Mouse (Mus musculus) heart, adult 8-10 months (tissue): ENCODE data around the gene Sfxn5. TPM values are rescaled to one million over a fixed set of nuclear protein-coding genes. Genes with fewer than 3 reads are reported as not detected.

Experiments used
- DNase-seq: peaks from one replicate; pipeline ENCODE4 v3.0.0; 2022; ENCODE audit warnings: low spot score
- total RNA-seq, 4 experiments: library from RNA; stranded (reverse); gene quantifications; 2 replicates each; pipeline ENCODE4 v1.2.4; 2022

Sfxn5 gene
- total RNA-seq, 4 experiments from 2014 or later = 3.2 to 6.4 (median 4.5) TPM

- DNase-seq = no peak
These were observed 98.4 kb downstream of the Sfxn5 start for GRCm38 (mm10) chr6:85234796-85235195.

GRCm38 (mm10) chr6:85232836-85233623, 100.2 kb downstream of the Sfxn5 start:
- DNase-seq = no peak

DNA sequence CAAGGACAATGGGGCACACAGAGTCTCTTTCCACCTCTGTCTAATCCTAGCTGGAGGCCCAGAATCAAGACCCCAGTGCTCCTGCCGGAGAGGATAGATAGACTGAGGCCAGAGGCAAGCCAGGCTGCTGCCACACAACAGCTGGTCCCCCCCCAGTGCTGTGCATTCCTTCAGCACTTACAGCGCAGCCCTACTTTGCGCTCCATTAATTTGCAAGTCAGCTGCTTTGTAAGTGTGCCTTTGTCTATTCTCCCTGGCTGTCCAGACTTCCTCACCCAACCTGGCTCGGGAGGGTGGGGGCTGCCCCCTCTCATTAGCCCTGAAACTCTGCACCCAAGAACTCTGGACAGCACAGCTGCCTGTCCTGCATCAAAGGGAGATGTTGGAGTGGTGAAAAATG, 101.2 kb downstream of the Sfxn5 start:
- no peak for DNase-seq

DNA sequence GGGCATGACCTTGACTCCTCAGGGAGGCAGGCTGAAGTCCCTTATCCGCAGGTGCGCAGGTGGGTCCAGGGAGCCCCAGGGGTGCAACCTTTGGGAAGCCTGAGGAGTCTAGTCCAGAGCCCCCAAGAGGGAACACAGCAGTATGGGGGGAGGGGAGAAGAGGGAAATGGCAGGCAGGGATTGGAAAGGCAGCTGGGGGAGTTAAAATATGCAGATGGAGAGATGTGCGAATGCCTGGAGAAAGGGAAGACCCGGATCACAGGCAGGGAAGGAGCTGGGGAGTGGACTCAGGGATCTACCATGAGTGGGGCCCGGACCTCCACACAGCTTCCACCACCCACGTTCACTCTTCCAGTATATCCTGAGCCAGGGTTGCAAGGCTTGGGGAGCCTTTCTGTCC, 101.8 kb downstream of the Sfxn5 start:
- DNase-seq = no peak

GRCm38 (mm10) chr6:85230762-85231161, 102.5 kb downstream of the Sfxn5 start:
- DNase-seq = no peak

DNA sequence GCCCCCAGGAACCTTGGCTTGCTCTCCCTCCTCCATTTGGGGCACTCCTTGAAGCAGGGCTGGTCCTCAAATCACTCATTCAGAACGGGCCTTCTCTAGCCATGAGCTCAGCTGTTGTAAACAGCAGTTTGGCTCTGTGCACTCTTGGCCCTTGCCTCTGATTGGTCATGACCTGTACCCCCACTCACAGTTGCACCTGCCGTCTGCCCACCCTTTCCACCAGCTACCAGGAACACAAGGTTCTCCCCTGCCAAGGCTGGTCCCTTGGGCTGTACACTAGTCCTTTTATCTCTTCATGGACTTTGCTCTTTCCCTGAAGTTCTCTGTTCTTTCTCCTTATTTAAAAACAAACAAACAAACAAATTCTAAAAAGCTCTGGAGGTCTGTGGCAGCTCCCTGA, 105.7 kb downstream of the Sfxn5 start:
- no peak for DNase-seq

- no peak for DNase-seq
These were observed 106.7 kb downstream of the Sfxn5 start for GRCm38 (mm10) chr6:85226570-85226969.

GRCm38 (mm10) chr6:85224442-85224891, 108.8 kb downstream of the Sfxn5 start:
- no peak for DNase-seq

DNA sequence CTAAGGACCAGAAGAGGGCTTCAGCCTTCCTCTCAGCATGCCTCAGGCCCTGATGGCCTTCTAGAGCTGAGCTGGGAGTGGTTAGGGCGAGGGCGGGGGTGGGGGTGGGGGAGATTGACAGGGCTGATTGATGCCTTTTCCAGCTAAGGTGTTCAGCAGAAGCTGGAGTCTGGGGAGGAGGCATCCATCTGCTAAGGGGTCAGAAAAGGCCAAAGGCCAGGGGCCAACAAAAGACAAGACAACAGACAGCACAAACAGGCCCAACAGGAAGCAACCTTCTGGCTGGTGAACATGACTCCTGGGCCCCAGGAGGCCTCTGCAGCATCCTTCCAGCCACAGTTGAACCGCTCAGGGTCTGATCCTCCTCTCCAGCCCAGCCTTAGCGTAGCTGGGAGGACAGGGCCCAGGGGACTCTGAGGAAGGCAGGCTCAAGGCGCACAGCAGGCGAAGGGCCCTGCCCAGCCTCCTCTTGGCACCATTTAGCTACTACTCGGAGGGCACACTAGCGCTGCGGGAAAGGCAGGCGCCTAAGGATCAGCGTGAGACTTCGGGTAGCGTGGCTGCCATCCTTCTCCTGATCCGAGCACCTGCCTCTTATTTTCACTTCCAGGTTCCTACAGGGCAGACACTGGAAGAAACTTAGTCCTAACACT, 109.6 kb downstream of the Sfxn5 start:
- DNase-seq = no peak

DNA sequence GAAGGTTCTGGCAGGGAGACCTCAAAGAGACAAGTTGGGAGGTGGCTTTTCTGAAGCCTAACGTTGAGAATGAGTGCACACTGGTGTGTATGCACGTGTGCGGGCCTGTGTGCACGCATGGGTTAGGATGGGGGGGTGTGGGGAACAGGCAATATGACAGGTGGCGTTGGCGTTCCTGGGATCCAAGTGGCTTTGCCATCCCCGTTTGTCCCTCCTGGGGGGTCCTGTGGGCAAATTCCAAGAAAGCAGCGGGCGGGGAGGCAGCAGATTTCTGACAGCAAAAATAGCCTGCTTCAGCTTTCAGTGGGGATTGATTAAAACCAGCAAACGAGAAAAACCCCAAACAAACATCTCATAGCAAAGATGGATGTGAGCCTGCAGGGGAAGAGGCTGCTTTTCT, 110.7 kb downstream of the Sfxn5 start:
- DNase-seq = no peak

GRCm38 (mm10) chr6:85220917-85221316, 112.3 kb downstream of the Sfxn5 start:
- DNase-seq = no peak

DNA sequence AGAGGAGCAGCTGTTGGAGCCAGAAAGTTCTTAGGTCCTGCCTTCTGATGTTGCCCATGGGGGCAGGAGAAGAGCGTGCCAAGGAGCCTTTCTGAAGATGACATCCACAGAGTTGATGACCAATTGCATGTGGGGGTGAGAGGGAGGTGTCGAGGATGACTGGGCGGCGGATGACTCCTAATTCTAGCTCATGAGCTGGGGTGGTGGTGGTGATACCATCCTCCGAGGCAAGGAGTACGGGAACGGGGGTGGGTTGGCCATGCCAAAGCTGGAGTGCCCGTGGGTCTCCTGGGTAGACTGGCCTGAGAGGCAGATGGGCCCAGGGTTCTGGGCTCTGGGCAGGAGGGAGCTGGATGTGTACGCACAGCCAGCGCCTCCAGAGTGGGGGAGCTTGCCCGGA, 113.5 kb downstream of the Sfxn5 start:
- no peak for DNase-seq

GRCm38 (mm10) chr6:85218684-85219445, 114.4 kb downstream of the Sfxn5 start:
- DNase-seq = no peak

- DNase-seq = no peak
These were observed 115.0 kb downstream of the Sfxn5 start for GRCm38 (mm10) chr6:85218251-85218650.

DNA sequence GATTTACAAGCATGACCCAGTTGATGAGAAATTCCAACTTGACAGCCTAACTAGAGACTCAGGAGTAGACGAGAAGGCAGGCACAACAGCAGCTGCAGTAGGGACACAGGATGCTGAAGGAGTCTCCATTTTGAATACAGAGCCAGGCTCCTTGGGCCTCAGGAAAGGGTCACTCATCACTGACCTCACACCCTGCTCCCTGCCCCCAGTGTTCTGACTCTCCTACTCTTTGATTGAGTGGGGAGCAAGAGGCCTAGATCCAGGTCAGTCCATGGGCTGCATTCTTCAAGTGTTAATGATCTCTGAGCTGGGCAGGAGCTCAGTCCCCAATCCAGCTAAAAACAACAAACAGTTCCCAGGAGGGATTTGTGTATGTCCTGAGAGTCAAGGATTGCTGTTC, 122.5 kb downstream of the Sfxn5 start:
- no peak for DNase-seq

- DNase-seq = no peak
These were observed 123.8 kb downstream of the Sfxn5 start for GRCm38 (mm10) chr6:85209226-85209967.

GRCm38 (mm10) chr6:85207345-85207744, 125.9 kb downstream of the Sfxn5 start:
- no peak for DNase-seq

DNA sequence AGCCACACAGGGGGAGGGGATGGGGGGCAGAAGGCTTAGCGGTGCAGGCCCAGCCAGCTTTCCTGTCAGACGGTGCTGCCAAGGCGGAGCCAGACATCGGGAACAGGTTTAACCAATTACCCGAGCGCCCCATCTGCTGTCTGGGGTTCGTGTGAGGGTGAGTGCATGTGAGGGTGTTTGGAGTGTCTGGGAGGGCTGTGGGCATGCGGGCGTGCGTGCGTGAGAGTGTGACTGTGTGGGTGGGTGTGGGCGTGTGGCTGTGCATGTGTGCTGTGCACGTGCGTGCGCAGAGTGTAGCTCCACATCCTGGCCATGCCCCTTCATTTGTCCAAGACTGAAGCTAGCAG, 126.3 kb downstream of the Sfxn5 start:
- no peak for DNase-seq

DNA sequence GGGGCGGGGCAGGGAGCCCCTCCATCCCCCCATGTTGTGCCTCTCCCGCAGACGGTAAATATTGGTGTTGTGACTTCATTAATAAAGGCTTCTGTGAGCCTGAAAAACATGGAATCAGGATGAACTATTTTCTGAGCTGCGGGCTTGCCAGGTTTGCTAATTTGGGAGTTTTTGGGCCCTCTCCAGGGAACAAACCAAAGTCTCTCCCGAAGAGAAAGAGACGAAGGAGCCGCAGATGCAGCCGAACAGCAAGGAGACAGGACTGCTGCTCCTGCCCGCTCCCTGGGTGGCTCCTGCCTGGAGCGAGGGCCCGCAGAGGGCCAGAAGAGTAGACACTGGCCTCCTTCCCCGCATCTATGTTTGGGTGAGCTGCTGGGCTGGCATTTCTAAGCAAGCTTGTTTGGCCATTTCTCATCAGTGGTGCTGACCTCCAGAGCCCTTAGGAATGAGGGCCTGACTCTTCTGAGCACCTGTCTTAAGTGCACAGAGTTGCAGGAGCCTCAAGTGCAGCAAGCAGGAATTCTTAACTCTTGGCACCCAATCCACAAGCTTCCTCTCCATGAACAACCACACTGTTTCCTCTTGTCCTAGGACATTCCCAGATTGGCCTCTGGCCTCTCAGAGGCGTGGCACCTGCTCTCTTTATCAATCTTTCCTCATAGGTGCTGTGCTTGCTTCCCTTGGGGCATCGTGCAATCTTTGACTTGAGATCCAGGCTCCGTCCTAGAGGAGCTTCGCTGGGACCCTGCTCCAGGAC, 126.9 kb downstream of the Sfxn5 start:
- no peak for DNase-seq

DNA sequence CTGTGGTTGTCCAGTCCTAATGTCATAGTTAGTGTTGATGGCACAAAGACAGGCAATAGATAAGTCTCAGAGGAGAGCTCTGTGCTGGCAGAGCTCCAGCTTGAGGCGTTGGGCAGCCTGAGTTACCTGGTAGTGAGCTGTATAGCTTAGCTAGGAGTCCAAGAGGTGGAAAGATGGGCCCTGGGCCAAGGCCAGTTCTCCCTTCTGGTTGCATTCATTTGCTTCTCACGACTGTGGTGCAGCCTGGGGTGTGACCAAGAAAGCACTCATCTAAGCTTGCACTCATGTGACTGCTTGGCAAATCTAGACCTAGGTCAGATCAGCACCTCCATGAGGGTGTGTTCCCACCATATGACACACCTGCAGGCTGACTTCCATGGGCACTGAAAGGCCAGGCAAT, 135.3 kb downstream of the Sfxn5 start:
- DNase-seq = no peak
